8 mouse cellular contexts compared by ENCODE assay signal in the genomic region with DNA sequence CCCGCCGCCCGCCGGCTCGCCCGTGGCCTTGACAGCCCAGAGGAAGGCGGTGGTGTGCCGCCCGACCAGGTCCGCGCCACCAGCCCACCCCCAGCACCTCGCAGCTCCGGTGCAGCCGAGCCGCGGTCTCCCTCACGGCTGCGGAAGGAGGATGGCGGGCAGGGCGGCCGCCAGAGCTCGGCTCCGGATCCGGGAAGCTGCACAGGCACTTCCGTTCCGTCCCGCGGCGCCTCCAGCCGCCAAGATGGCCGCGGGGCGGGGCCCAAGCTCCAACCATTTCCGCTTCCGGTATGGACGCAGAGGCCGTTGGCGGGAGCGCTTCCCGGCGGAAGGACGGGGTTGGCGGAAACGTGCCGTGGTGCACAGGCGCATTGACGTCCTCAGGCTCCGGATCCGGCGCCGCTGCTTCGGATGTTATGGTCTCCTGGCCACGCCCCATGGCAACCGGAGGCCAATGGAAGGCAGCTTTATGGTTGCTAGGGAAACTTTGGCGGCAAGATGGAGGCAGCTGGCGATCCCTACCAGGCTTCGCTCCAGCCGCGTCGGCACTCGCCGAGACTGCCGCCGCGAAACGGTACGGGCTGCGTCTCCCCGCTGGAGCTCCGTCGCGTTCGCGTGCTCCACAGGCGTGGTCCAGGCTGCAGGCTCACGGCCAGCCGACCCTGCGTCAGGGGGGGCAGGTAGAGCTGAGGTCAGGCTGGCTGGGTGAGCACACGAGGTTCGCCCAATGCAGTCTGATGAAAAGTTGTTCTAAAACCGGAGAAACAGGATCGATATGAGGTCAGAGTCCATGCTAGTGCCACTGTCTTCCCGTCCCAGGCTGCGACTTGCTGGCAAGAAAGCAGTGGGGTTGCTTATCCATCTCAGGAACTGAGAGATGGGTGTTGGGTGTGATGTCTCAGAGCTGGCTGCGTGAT. TPM values are rescaled to one million over a fixed set of nuclear protein-coding genes. Genes with fewer than 3 reads are reported as not detected.
A peak's percentile ranks its signal among the peaks of the same experiment; 100 is the strongest.
DNase-seq lines count a peak whose midpoint lies in the region; ATAC-seq and TF ChIP-seq lines count a peak whose summit lies in the region.

A gene (minus strand): TSS at position 275 of the 917 bp plus-strand sequence.
A gene (plus strand): TSS at position 470 of the 917 bp plus-strand sequence.

- under 1% methylated on average over 85 of the region's 85 CpGs for WGBS in forebrain, embryonic 15.5 days
- under 1% methylated on average over 80 of the region's 85 CpGs for WGBS in lung, adult 2 months

- peaks cover 11% of the 10 kb centered on the region for H3K36me3 ChIP-seq in ES-E14 (ENCODE audit: control insufficient read depth, insufficient read depth, low read length, poor library complexity, severe bottlenecking)
- peaks cover 9% of the 10 kb centered on the region for H3K36me3 ChIP-seq in forebrain, embryonic 15.5 days

- peak within 1 kb of the TSS; percentile 98 to 99 for H3K4me3 ChIP-seq in ES-E14 (ENCODE audit: insufficient read depth in 1 of 2, low read depth in 1 of 2, low read length in 2 of 2, poor library complexity in 1 of 2, severe bottlenecking in 1 of 2)
- H3K4me3 ChIP-seq in forebrain, embryonic 15.5 days, result peak within 1 kb of the TSS; percentile 98
- H3K4me3 ChIP-seq in lung, adult 2 months (replicated peaks; ENCODE audit: extremely low read depth, low read depth, low read length), result peak within 1 kb of the TSS; percentile 93

- peak; percentile 98 for ATAC-seq in forebrain, embryonic 15.5 days (replicated peaks)
- peak; percentile 98 for ATAC-seq in neutrophil, adult 5-6 weeks (ENCODE audit: extremely low read depth, insufficient number of reproducible peaks, low FRiP score, poor library complexity, severe bottlenecking)

- H3K9me3 ChIP-seq in ES-E14 (ENCODE audit: control insufficient read depth, insufficient read depth, low read depth, low read length), result no peaks in the 10 kb centered on the region
- no peaks in the 10 kb centered on the region for H3K9me3 ChIP-seq in forebrain, embryonic 15.5 days

- H3K4me2 ChIP-seq in forebrain, embryonic 15.5 days (replicated peaks), result peak within 1 kb of the TSS; percentile 95

- peak; percentile 72; the same call in 1 of the 2 replicates for TF ChIP-seq POLR2A in lung, adult 2 months (IDR thresholded peaks at IDR 0.05; ENCODE audit: borderline replicate concordance, extremely low read depth, low read depth, low read length)

- H3K27me3 ChIP-seq in forebrain, embryonic 15.5 days, result no peaks in the 10 kb centered on the region

- intact Hi-C loops in heart, postnatal 25 days (cut with DNase I), result loop anchor here (5.0 kb wide), 1 partner anchor 541 kb away; no protein-coding TSS in a partner anchor

- H3K9ac ChIP-seq in ES-E14 (ENCODE audit: insufficient read depth, low read depth, low read length, poor library complexity, severe bottlenecking), result peak within 1 kb of the TSS; percentile 97
- H3K9ac ChIP-seq in forebrain, embryonic 15.5 days (replicated peaks), result peak within 1 kb of the TSS; percentile 90

- no peak for TF ChIP-seq CTCF in lung, adult 2 months (IDR thresholded peaks at IDR 0.05; ENCODE audit: insufficient read depth, low read length)

- peaks cover 0 to 4% of the 10 kb centered on the region in 2 experiments; a peak in 1 of 4 replicates for H3K4me1 ChIP-seq in ES-E14 (ENCODE audit: control insufficient read depth in 2 of 2, insufficient read depth in 2 of 2, low read length in 2 of 2, poor library complexity in 1 of 2)
- peaks cover 25% of the 10 kb centered on the region for H3K4me1 ChIP-seq in forebrain, embryonic 15.5 days
- peaks cover 4% of the 10 kb centered on the region; the same call in 1 of the 2 replicates for H3K4me1 ChIP-seq in lung, adult 2 months (ENCODE audit: control insufficient read depth, insufficient read depth, low read length)

- peak within 1 kb of the TSS; percentile 86 for H3K27ac ChIP-seq in ES-E14 (ENCODE audit: insufficient read depth, low read depth, low read length, poor library complexity, severe bottlenecking)
- peak within 1 kb of the TSS; percentile 93 for H3K27ac ChIP-seq in forebrain, embryonic 15.5 days (replicated peaks)

- DNase-seq in ES-E14 (ENCODE audit: low read depth, low spot score), result peak; percentile 99
- peak; percentile 100 for DNase-seq in cerebellum, adult 11-12 months
- peak; percentile 99 for DNase-seq in heart, postnatal 25 days (ENCODE audit: low spot score)
- DNase-seq in layer of hippocampus, adult 18-20 months (ENCODE audit: low spot score in 2 of 2), result peak; percentile 100
- peak; percentile 100 for DNase-seq in lung, adult 2 months
- DNase-seq in thymus, adult 18-20 months, result peak; percentile 99

- in situ Hi-C loops in ES-E14 (cut with MboI; ENCODE audit: low sequenced_read_pairs in 2 of 2, unreplicated experiment in 2 of 2), result no loop called here

TF ChIP-seq in ES-E14, 5 proteins besides CTCF, POLR2A, EP300 and RAD21:
- TF ChIP-seq ZC3H11A (IDR thresholded peaks at IDR 0.05; ENCODE audit: borderline replicate concordance, low read depth, low read length) (no peak), HCFC1 (IDR thresholded peaks at IDR 0.05; ENCODE audit: borderline replicate concordance, insufficient read depth, low read length) (peak; percentile 81)

RNA-seq across cellular contexts. Expression of the first gene that starts in this region (rescaled TPM):
- total RNA-seq in ES-E14 (2012; rRNA removed), result 161 and 162 TPM in 2 replicates
- polyA plus RNA-seq in forebrain, embryonic 15.5 days (2015; fragmentation: Nextera tagmentation; extraction: Ambion mirVana), result 127 TPM in 2 replicates
- 10 to 100 TPM; 66.1 to 68.7 TPM for total RNA-seq in heart, postnatal 25 days (2021)
- 10 to 100 TPM; 63.4 to 65.5 TPM for total RNA-seq in layer of hippocampus, adult 18-20 months (2021)
- 76.1 and 85.9 TPM in 2 replicates for polyA plus RNA-seq in lung, adult 2 months (2012; rRNA removed)
- total RNA-seq in neutrophil, adult 5-6 weeks (2017), result 82.5 and 91.0 TPM in 2 replicates

RNA-seq across cellular contexts. Expression of the second gene that starts in this region (rescaled TPM):
- total RNA-seq in ES-E14 (2012; rRNA removed), result 3.4 and 3.9 TPM in 2 replicates
- 8.8 and 8.9 TPM in 2 replicates for polyA plus RNA-seq in forebrain, embryonic 15.5 days (2015; fragmentation: Nextera tagmentation; extraction: Ambion mirVana)
- 1 to 10 TPM; 1.1 to 1.3 TPM for total RNA-seq in heart, postnatal 25 days (2021)
- 10 to 100 TPM in 1 of 2 experiments, 1 to 10 TPM in 1; 9.3 to 11.3 TPM for total RNA-seq in layer of hippocampus, adult 18-20 months (2021)
- 14.2 and 15.5 TPM in 2 replicates for polyA plus RNA-seq in lung, adult 2 months (2012; rRNA removed)
- total RNA-seq in neutrophil, adult 5-6 weeks (2017), result 0.74 and 3.4 TPM in 2 replicates

Comparison
In these comparisons a context has a peak if more than half of its experiments do, and no peak if none do; other contexts are left out.
1. Peak in every context shown above with its lines: DNase-seq, ATAC-seq, H3K4me3 ChIP-seq and H3K27ac ChIP-seq.